Mouse (Mus musculus): ENCODE data around the gene Pdx1. TPM values are rescaled to one million over a fixed set of nuclear protein-coding genes. Genes with fewer than 3 reads are reported as not detected.

Pdx1 gene
- total RNA-seq (2014; fragmentation: Nextera tagmentation) = not detected in 2 replicates
- total RNA-seq (2017) = 0.12 TPM in 1 of 2 replicates, not detected in the other
- not detected in 2 replicates for polyA plus RNA-seq (2012)

- Histone ChIP-seq H3K9me3 (replicated peaks) (no peaks in the 10 kb centered on the region), H3K27me3 (ENCODE audit: insufficient read depth, low read length) (peaks cover 37% of the 10 kb centered on the region), H3K36me3 (replicated peaks) (no peaks in the 10 kb centered on the region), H3K4me3 (ENCODE audit: low read depth, low read length) (no peak within 1 kb of the TSS), H3K4me1 (ENCODE audit: insufficient read depth, low read depth, low read length) (no peaks in the 10 kb centered on the region)
- no peak for ATAC-seq (ENCODE audit: extremely low read depth, insufficient number of reproducible peaks, low FRiP score, poor library complexity, severe bottlenecking)
- DNase-seq (ENCODE audit: low spot score) = no peak
- TF ChIP-seq GATA2 (IDR thresholded peaks at IDR 0.05; ENCODE audit: borderline replicate concordance, low read depth, low read length) (no peak), POLR2AphosphoS5 (IDR thresholded peaks at IDR 0.05; ENCODE audit: insufficient replicate concordance, low read depth, low read length) (no peak), GATA1 (IDR thresholded peaks at IDR 0.05; ENCODE audit: borderline replicate concordance, low read length) (no peak), CTCF (IDR thresholded peaks at IDR 0.05; ENCODE audit: low read depth, low read length) (no peak), TAL1 (conservative IDR thresholded peaks at IDR 0.05; ENCODE audit: low read depth, low read length) (no peak)
Measured at GRCm38 (mm10) chr5:147269926-147270672, at the start of gene Pdx1. Pdx1 (plus strand) TSS chr5:147269959.

GRCm38 (mm10) chr5:147227354-147228112 is 42.2 kb upstream of the Pdx1 start:
- H3K27me3 ChIP-seq (ENCODE audit: insufficient read depth, low read length) = peaks cover 4% of the 10 kb centered on the region; the same call in 1 of the 2 replicates
- no peak overlapping the region for H3K4me3 ChIP-seq (ENCODE audit: low read depth, low read length)
- no peaks in the 10 kb centered on the region for H3K9me3 ChIP-seq (replicated peaks)
- TF ChIP-seq POLR2AphosphoS5 (IDR thresholded peaks at IDR 0.05; ENCODE audit: insufficient replicate concordance, low read depth, low read length) (no peak), GATA2 (IDR thresholded peaks at IDR 0.05; ENCODE audit: borderline replicate concordance, low read depth, low read length) (no peak), TAL1 (conservative IDR thresholded peaks at IDR 0.05; ENCODE audit: low read depth, low read length) (no peak), GATA1 (IDR thresholded peaks at IDR 0.05; ENCODE audit: borderline replicate concordance, low read length) (no peak), CTCF (IDR thresholded peaks at IDR 0.05; ENCODE audit: low read depth, low read length) (peak; percentile 70)
- DNase-seq (ENCODE audit: low spot score) = peak; percentile 54
- peak; percentile 40; the same call in 1 of the 2 replicates for ATAC-seq (ENCODE audit: extremely low read depth, insufficient number of reproducible peaks, low FRiP score, poor library complexity, severe bottlenecking)
- H3K4me1 ChIP-seq (ENCODE audit: insufficient read depth, low read depth, low read length) = no peaks in the 10 kb centered on the region
- H3K36me3 ChIP-seq (replicated peaks) = no peaks in the 10 kb centered on the region

- H3K27me3 ChIP-seq (ENCODE audit: insufficient read depth, low read length) = no peaks in the 10 kb centered on the region
- no peak for TF ChIP-seq CTCF (IDR thresholded peaks at IDR 0.05; ENCODE audit: low read depth, low read length)
- no peak for TF ChIP-seq GATA1 (IDR thresholded peaks at IDR 0.05; ENCODE audit: borderline replicate concordance, low read length)
- no peak for TF ChIP-seq POLR2AphosphoS5 (IDR thresholded peaks at IDR 0.05; ENCODE audit: insufficient replicate concordance, low read depth, low read length)
- no peak for TF ChIP-seq TAL1 (conservative IDR thresholded peaks at IDR 0.05; ENCODE audit: low read depth, low read length)
- TF ChIP-seq GATA2 (IDR thresholded peaks at IDR 0.05; ENCODE audit: borderline replicate concordance, low read depth, low read length) = no peak
Measured at GRCm38 (mm10) chr5:147235406-147236309, 34.1 kb upstream of the Pdx1 start.

GRCm38 (mm10) chr5:147243908-147244307 is 25.9 kb upstream of the Pdx1 start:
- Histone ChIP-seq H3K36me3 (replicated peaks) (no peaks in the 10 kb centered on the region), H3K4me1 (ENCODE audit: insufficient read depth, low read depth, low read length) (peaks cover 4% of the 10 kb centered on the region; the same call in 1 of the 2 replicates), H3K4me3 (ENCODE audit: low read depth, low read length) (no peak overlapping the region), H3K9me3 (replicated peaks) (no peaks in the 10 kb centered on the region), H3K27me3 (ENCODE audit: insufficient read depth, low read length) (0 out of 2 replicates have a peak, but pooled peaks cover 4% of the 10 kb centered on the region)
- DNase-seq (ENCODE audit: low spot score) (no peak), ATAC-seq (ENCODE audit: extremely low read depth, insufficient number of reproducible peaks, low FRiP score, poor library complexity, severe bottlenecking) (peak; percentile 8; the same call in 1 of the 2 replicates)
- TF ChIP-seq POLR2AphosphoS5 (IDR thresholded peaks at IDR 0.05; ENCODE audit: insufficient replicate concordance, low read depth, low read length) (no peak), GATA2 (IDR thresholded peaks at IDR 0.05; ENCODE audit: borderline replicate concordance, low read depth, low read length) (no peak), GATA1 (IDR thresholded peaks at IDR 0.05; ENCODE audit: borderline replicate concordance, low read length) (no peak), TAL1 (conservative IDR thresholded peaks at IDR 0.05; ENCODE audit: low read depth, low read length) (no peak), CTCF (IDR thresholded peaks at IDR 0.05; ENCODE audit: low read depth, low read length) (no peak)

More at GRCm38 (mm10) chr5:147235406-147236309, 34.1 kb upstream of the Pdx1 start:
- ATAC-seq (ENCODE audit: extremely low read depth, insufficient number of reproducible peaks, low FRiP score, poor library complexity, severe bottlenecking) (no peak), DNase-seq (ENCODE audit: low spot score) (no peak)
- Histone ChIP-seq H3K9me3 (replicated peaks) (no peaks in the 10 kb centered on the region), H3K4me1 (ENCODE audit: insufficient read depth, low read depth, low read length) (no peaks in the 10 kb centered on the region), H3K36me3 (replicated peaks) (no peaks in the 10 kb centered on the region), H3K4me3 (ENCODE audit: low read depth, low read length) (no peak overlapping the region)

GRCm38 (mm10) chr5:147260189-147260588 is 9.6 kb upstream of the Pdx1 start:
- TF ChIP-seq POLR2AphosphoS5 (IDR thresholded peaks at IDR 0.05; ENCODE audit: insufficient replicate concordance, low read depth, low read length) = no peak
- TF ChIP-seq GATA2 (IDR thresholded peaks at IDR 0.05; ENCODE audit: borderline replicate concordance, low read depth, low read length) = no peak
- no peak for TF ChIP-seq TAL1 (conservative IDR thresholded peaks at IDR 0.05; ENCODE audit: low read depth, low read length)
- no peak for TF ChIP-seq GATA1 (IDR thresholded peaks at IDR 0.05; ENCODE audit: borderline replicate concordance, low read length)
- TF ChIP-seq CTCF (IDR thresholded peaks at IDR 0.05; ENCODE audit: low read depth, low read length) = no peak
- Histone ChIP-seq H3K4me3 (ENCODE audit: low read depth, low read length) (no peak overlapping the region), H3K36me3 (replicated peaks) (no peaks in the 10 kb centered on the region), H3K4me1 (ENCODE audit: insufficient read depth, low read depth, low read length) (no peaks in the 10 kb centered on the region), H3K27me3 (ENCODE audit: insufficient read depth, low read length) (no peaks in the 10 kb centered on the region), H3K9me3 (replicated peaks) (no peaks in the 10 kb centered on the region)
- ATAC-seq (ENCODE audit: extremely low read depth, insufficient number of reproducible peaks, low FRiP score, poor library complexity, severe bottlenecking) (no peak), DNase-seq (ENCODE audit: low spot score) (no peak)
